Mouse (Mus musculus): ENCODE data around the gene Tmem260. TPM values are rescaled to one million over a fixed set of nuclear protein-coding genes. Genes with fewer than 3 reads are reported as not detected.

Gene Tmem260
- total RNA-seq, 2 experiments from 2014 or later: 24.6 to 26.8 TPM

- intact Hi-C loops (cut with DNase I): no loop called here
- no peak for DNase-seq (ENCODE audit: low spot score in 2 of 2)
Observed at GRCm38 (mm10) chr14:48537795-48538766, 92.2 kb downstream of the Tmem260 start.

DNA sequence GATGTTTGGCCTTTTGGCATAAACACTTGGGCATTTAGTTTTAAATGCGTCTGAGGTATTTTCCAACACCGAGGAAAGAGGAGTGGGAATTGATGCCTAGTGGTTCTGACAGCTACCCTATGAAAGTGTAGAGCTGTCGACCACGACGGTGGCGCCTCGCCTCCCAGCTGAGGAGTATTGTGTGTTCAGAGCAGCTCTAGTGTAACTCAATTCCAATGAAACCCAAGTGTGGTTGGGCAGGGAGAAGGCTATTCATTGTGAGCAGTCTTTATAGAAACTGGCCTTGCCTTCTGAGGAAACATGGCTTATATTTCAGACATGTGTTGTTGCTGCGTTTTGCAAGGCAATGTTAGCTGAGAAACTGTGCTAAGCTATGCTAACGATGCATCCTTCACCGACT is 99.2 kb downstream of the Tmem260 start:
- intact Hi-C loops (cut with DNase I): no loop called here
- no peak for DNase-seq (ENCODE audit: low spot score in 2 of 2)

- intact Hi-C loops (cut with DNase I): no loop called here
- DNase-seq (ENCODE audit: low spot score in 2 of 2): no peak
Observed at GRCm38 (mm10) chr14:48546009-48546408, 100.1 kb downstream of the Tmem260 start.

GRCm38 (mm10) chr14:48549703-48550102 is 103.8 kb downstream of the Tmem260 start:
- intact Hi-C loops (cut with DNase I): no loop called here
- DNase-seq (ENCODE audit: low spot score in 2 of 2): no peak

DNA sequence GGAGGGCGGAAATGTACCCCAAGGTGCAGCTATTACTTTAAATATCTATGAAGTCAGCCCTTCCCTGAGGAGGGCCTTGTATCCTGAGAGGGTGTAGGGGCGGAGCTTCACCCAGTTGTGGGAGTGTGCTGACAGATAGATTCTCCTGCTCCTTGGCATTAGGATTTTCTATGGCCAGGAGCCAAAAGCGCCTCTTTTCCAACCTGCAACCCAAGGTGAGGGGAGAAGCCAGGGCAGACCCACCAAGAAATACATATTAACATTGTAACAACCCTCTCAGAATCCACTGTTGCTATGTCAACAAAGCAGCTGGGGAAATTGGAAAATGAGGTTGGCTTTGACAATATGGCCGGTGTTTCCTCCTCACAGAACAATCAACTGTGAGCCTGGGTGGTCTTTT is 107.3 kb downstream of the Tmem260 start:
- intact Hi-C loops (cut with DNase I): no loop called here
- DNase-seq (ENCODE audit: low spot score in 2 of 2): no peak

- intact Hi-C loops (cut with DNase I): no loop called here
- DNase-seq (ENCODE audit: low spot score in 2 of 2): no peak
Observed at GRCm38 (mm10) chr14:48553754-48554153, 107.8 kb downstream of the Tmem260 start.

DNA sequence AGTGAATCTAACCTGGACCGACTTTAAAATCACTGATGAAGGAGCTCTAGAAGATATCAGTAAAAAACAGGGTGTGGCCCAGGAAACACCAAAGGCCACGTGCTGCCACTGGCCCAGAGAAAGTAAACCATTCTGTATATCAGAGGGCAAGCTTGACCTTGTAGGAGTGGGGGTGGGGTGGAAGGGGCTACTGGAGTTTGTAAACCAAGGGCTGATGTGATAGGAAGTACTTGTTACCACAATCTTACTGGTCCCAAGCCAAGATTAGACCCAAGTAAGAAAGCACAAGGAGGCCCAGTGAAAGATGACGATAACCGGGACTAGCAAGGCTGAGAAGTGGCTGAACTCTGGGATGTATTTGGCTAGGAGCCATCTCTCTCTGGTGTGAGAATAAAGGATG is 113.1 kb downstream of the Tmem260 start:
- intact Hi-C loops (cut with DNase I): no loop called here
- DNase-seq (ENCODE audit: low spot score in 2 of 2): no peak

- DNase-seq (ENCODE audit: low spot score in 2 of 2): no peak
- intact Hi-C loops (cut with DNase I): no loop called here
Observed at GRCm38 (mm10) chr14:48559736-48560135, 113.8 kb downstream of the Tmem260 start.

DNA sequence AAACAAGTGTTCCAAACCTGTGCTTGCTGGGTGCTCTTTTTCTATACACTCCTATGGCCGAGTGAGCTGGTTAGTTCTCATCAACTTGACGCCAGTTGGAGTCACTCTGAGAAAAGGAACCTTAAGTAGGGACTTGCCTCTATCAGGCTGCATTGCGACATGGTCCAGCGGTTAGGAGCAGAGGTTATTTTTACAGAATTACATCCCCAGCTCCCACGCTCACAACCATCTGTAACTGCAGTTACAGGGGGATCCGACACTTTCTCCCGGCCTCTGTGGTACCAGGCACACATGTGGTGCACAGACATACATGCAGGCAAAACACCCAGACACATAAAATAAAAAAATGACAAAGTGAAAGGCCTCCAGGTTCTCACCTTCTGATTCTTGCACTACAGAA is 120.7 kb downstream of the Tmem260 start:
- DNase-seq (ENCODE audit: low spot score in 2 of 2): no peak
- intact Hi-C loops (cut with DNase I): no loop called here

Other genes with a start within 250 kb of the Tmem260 start
- gene Otx2, start 227.7 kb downstream of the Tmem260 start, total RNA-seq (2021): under 1 TPM; 0.64 to 0.80 TPM